25 mouse cellular contexts compared by ENCODE assay signal in genomic region chr13:16971277-16971676, GRCm38 (mm10).
DNase-seq lines count a peak whose midpoint lies in the region; ATAC-seq and TF ChIP-seq lines count a peak whose summit lies in the region.
"Had no signal": no experiment of that assay in that cellular context is flagged by ENCODE, and none has a peak within 500 bp of the region (broad histone marks: within the 10 kb centered on the region; RNA-seq: fewer than 3 reads in every experiment).

No protein-coding gene starts in this region.

- no peak for TF ChIP-seq EP300 in lung, postnatal 0 days (IDR thresholded peaks at IDR 0.05)

- H3K9me3 ChIP-seq in forebrain, postnatal 0 days (ENCODE audit: low read length): no peaks in the 10 kb centered on the region
- H3K9me3 ChIP-seq in forebrain, embryonic 14.5 days (replicated peaks; ENCODE audit: control insufficient read depth, low read length): no peaks in the 10 kb centered on the region
- H3K9me3 ChIP-seq in lung, postnatal 0 days (ENCODE audit: low read length): no peaks in the 10 kb centered on the region
- H3K9me3 ChIP-seq: embryonic facial prominence, embryonic 12.5 days; forebrain, embryonic 15.5 days; heart, embryonic 10.5 days; limb, embryonic 13.5 days; liver, embryonic 13.5 days had no signal

- TF ChIP-seq CTCF in forebrain, postnatal 0 days (IDR thresholded peaks at IDR 0.05; ENCODE audit: low read depth): no peak
- no peak for TF ChIP-seq CTCF in kidney, adult 2 months (conservative IDR thresholded peaks at IDR 0.05; ENCODE audit: insufficient read depth, insufficient read length, low read depth, low read length)
- no peak for TF ChIP-seq CTCF in lung, postnatal 0 days (IDR thresholded peaks at IDR 0.05)

- peak; percentile 18; the same call in 1 of the 2 replicates for ATAC-seq in forebrain, postnatal 0 days
- no peak for ATAC-seq in forebrain, embryonic 14.5 days
- no peak for ATAC-seq in lung, postnatal 0 days
- no peak for ATAC-seq in monocyte, adult 5-6 weeks (replicated peaks; ENCODE audit: insufficient number of reproducible peaks, low FRiP score, low TSS enrichment, poor library complexity, severe bottlenecking)
- ATAC-seq: forebrain, embryonic 15.5 days; inflammation-experienced regulatory T-cells, adult 6 months had no signal

- no peak for TF ChIP-seq POLR2A in kidney, adult 2 months (IDR thresholded peaks at IDR 0.05; ENCODE audit: low read depth, low read length)

- no peak overlapping the region for H3K9ac ChIP-seq in forebrain, postnatal 0 days
- no peak overlapping the region for H3K9ac ChIP-seq in forebrain, embryonic 14.5 days (ENCODE audit: low read length)
- no peak overlapping the region for H3K9ac ChIP-seq in lung, postnatal 0 days (replicated peaks; ENCODE audit: low read depth)
- H3K9ac ChIP-seq: embryonic facial prominence, embryonic 12.5 days; forebrain, embryonic 15.5 days; hindbrain, embryonic 14.5 days; limb, embryonic 13.5 days; liver, embryonic 13.5 days had no signal

- H3K4me1 ChIP-seq in forebrain, postnatal 0 days (ENCODE audit: insufficient read depth): no peaks in the 10 kb centered on the region
- H3K4me1 ChIP-seq in forebrain, embryonic 14.5 days (ENCODE audit: control insufficient read depth, insufficient read depth, low read length): no peaks in the 10 kb centered on the region
- no peaks in the 10 kb centered on the region for H3K4me1 ChIP-seq in kidney, adult 2 months (ENCODE audit: control insufficient read depth, insufficient read depth, low read length)
- H3K4me1 ChIP-seq in lung, postnatal 0 days (ENCODE audit: insufficient read depth, low read depth, low read length): no peaks in the 10 kb centered on the region
- H3K4me1 ChIP-seq: embryonic facial prominence, embryonic 12.5 days; forebrain, embryonic 15.5 days; heart, embryonic 10.5 days; limb, embryonic 13.5 days; liver, embryonic 13.5 days had no signal

- no peaks in the 10 kb centered on the region for H3K27me3 ChIP-seq in forebrain, postnatal 0 days (ENCODE audit: insufficient read depth, low read length)
- no peaks in the 10 kb centered on the region for H3K27me3 ChIP-seq in forebrain, embryonic 14.5 days (replicated peaks; ENCODE audit: control insufficient read depth, insufficient read depth, low read length)
- H3K27me3 ChIP-seq in kidney, adult 2 months (replicated peaks; ENCODE audit: control insufficient read depth, insufficient read depth, low read length): no peaks in the 10 kb centered on the region
- H3K27me3 ChIP-seq in lung, postnatal 0 days (replicated peaks; ENCODE audit: insufficient read depth, low read length): no peaks in the 10 kb centered on the region
- H3K27me3 ChIP-seq: embryonic facial prominence, embryonic 12.5 days; forebrain, embryonic 15.5 days; limb, embryonic 13.5 days; liver, embryonic 13.5 days had no signal

- H3K27ac ChIP-seq in forebrain, postnatal 0 days (ENCODE audit: low read depth, low read length): no peak overlapping the region
- H3K27ac ChIP-seq in forebrain, embryonic 14.5 days (ENCODE audit: low read depth, low read length): no peak overlapping the region
- no peak overlapping the region for H3K27ac ChIP-seq in kidney, adult 2 months (ENCODE audit: insufficient read depth, low read depth, low read length)
- no peak overlapping the region for H3K27ac ChIP-seq in lung, postnatal 0 days (ENCODE audit: low read length)
- H3K27ac ChIP-seq: embryonic facial prominence, embryonic 12.5 days; forebrain, embryonic 15.5 days; heart, embryonic 10.5 days; hindbrain, embryonic 14.5 days; limb, embryonic 13.5 days; liver, embryonic 13.5 days had no signal

- no peak overlapping the region for H3K4me2 ChIP-seq in forebrain, postnatal 0 days (ENCODE audit: low read depth)
- no peak overlapping the region for H3K4me2 ChIP-seq in forebrain, embryonic 14.5 days (ENCODE audit: low read length)
- no peak overlapping the region for H3K4me2 ChIP-seq in lung, postnatal 0 days (replicated peaks; ENCODE audit: low read depth, low read length)
- H3K4me2 ChIP-seq: embryonic facial prominence, embryonic 12.5 days; forebrain, embryonic 15.5 days; hindbrain, embryonic 14.5 days; limb, embryonic 13.5 days; liver, embryonic 13.5 days; midbrain, embryonic 11.5 days had no signal

- 65% methylated on average over 2 of the region's 2 CpGs for WGBS in forebrain, postnatal 0 days
- 82% methylated on average over 2 of the region's 2 CpGs for WGBS in forebrain, embryonic 14.5 days
- 77% methylated on average over 2 of the region's 2 CpGs for WGBS in kidney, adult 2 months
- 72% methylated on average over 2 of the region's 2 CpGs for WGBS in lung, postnatal 0 days

- peak; percentile 1 for DNase-seq in forebrain, postnatal 0 days
- DNase-seq in forebrain, embryonic 14.5 days (ENCODE audit: low spot score): no peak
- DNase-seq in kidney, adult 2 months: peak; percentile 41
- DNase-seq in kidney, postnatal 25 days: no peak
- DNase-seq in lung, postnatal 10 days: peak; percentile 7
- no peak for DNase-seq in lung, postnatal 0 days (ENCODE audit: low spot score)
- DNase-seq: adrenal gland, adult 8-10 months; B cell, adult 2 months; cerebellum, adult 8-10 months; embryo, embryonic 11 days; heart, postnatal 4 days; kidney, adult 11 months; liver, embryonic 13.5 days; lung, adult 18-20 months; retina, postnatal 1 day; right cerebral cortex, postnatal 14 days; thymus, postnatal 4 days had no signal

- H3K4me3 ChIP-seq in forebrain, postnatal 0 days (ENCODE audit: low read depth, low read length): no peak overlapping the region
- no peak overlapping the region for H3K4me3 ChIP-seq in forebrain, embryonic 14.5 days (ENCODE audit: low read depth, low read length)
- no peak overlapping the region for H3K4me3 ChIP-seq in kidney, adult 2 months (ENCODE audit: insufficient read depth, low read depth, low read length)
- no peak overlapping the region for H3K4me3 ChIP-seq in lung, postnatal 0 days (ENCODE audit: low read depth, low read length)
- H3K4me3 ChIP-seq: embryonic facial prominence, embryonic 12.5 days; forebrain, embryonic 15.5 days; heart, embryonic 10.5 days; limb, embryonic 13.5 days; liver, embryonic 13.5 days had no signal

- no peaks in the 10 kb centered on the region for H3K36me3 ChIP-seq in forebrain, postnatal 0 days (ENCODE audit: insufficient read depth)
- H3K36me3 ChIP-seq in forebrain, embryonic 14.5 days (ENCODE audit: control insufficient read depth, insufficient read depth, low read length): no peaks in the 10 kb centered on the region
- H3K36me3 ChIP-seq in kidney, adult 2 months (ENCODE audit: control insufficient read depth, insufficient read depth, low read length): no peaks in the 10 kb centered on the region
- H3K36me3 ChIP-seq in lung, postnatal 0 days (ENCODE audit: insufficient read depth, low read length): no peaks in the 10 kb centered on the region
- H3K36me3 ChIP-seq: embryonic facial prominence, embryonic 12.5 days; forebrain, embryonic 15.5 days; heart, embryonic 10.5 days; limb, embryonic 13.5 days; liver, embryonic 13.5 days had no signal

Comparison
In these comparisons a context has a peak if more than half of its experiments do, and no peak if none do; other contexts are left out.
1. DNase-seq: peak in forebrain, postnatal 0 days (single experiment), kidney, adult 2 months (single experiment) and lung, postnatal 10 days (single experiment); none in forebrain, embryonic 14.5 days (single experiment), kidney, postnatal 25 days (0 of 2) and lung, postnatal 0 days (single experiment).